Mouse (Mus musculus) liver, postnatal 0 days (tissue): ENCODE measurements around the gene Zfp609.

Experiments
- CTCF ChIP-seq: sonication (generic); IDR thresholded peaks from 2 replicates; pipeline ENCODE4 v1.5.1; 2016; ENCODE audit warnings: antibody characterized with exemption, low read depth
- EP300 ChIP-seq: IDR thresholded peaks from 2 replicates; pipeline ENCODE4 v1.6.1; 2016; ENCODE audit warnings: antibody characterized with exemption, low read depth, mild to moderate bottlenecking

- TF ChIP-seq EP300 (no peak), CTCF (no peak)
Measured at GRCm38 (mm10) chr9:65748102-65748501, 79.3 kb downstream of the Zfp609 start.
